Mouse (Mus musculus): ENCODE results near the gene Ces1c.

Gene Ces1c

DNA sequence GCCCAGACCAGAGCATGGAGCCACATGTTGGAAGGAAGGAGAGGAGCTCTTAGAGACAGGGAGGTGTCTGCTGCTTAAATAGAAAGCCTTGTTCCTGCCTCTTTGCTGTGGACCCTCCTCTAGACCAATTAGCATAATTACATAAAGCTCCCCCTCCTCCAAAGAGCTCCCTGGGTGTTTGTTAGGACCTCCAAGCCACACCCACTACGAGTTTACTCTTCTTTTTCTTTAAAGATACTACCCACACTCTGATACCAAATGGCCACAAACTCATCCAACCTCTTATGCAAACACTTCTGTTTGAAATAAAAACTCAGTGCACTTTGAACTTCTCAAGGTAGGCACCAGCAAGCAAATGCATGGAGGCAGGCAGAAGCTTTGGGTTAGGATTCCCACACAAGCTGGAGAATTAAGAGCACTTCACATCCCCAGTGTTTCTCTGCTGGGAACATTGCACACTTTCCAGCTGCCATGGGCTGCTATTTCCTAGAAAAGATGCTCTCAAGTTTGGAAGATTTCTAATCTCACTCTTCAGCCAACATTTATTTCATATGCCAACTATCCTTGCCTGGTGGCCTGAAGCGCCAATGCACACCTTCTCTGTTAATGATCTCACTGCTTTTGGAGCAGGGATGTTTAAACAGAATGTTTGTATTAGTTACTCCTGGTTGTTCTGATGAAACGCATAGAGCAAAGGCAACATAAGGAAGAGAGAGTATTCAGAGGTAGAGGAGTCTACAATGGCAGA, at the start of gene Ces1c:
Gene Ces1c (minus strand): TSS at position 51 of the 748 bp plus-strand sequence.
- no peak for DNase-seq

DNA sequence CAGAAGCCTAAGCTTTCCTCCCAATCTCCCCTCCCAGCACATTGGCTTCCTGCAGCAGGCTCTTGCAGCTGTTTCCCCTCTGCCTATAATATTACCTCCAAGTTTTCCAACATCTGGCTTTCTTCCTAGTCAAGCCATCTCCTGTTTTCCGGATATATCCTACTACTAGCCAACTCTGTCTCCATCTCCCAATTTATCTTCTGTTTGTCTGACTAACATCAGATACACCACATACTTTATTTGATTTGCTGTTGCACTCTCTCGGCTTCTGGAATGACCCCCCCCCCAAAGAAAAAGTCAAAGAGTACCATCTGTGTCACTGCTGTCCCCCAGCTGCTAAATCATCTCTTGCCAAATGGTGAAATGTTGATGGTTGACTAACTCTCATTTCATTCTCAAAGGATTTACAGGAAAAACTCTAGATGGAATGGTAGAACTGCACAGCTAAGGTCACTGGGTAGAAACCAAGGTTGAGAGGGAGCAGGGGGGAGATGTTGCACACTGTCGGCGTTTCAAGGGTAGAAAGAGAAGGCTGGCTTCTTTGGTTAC, 49.6 kb upstream of the Ces1c start:
- DNase-seq, result no peak

DNA sequence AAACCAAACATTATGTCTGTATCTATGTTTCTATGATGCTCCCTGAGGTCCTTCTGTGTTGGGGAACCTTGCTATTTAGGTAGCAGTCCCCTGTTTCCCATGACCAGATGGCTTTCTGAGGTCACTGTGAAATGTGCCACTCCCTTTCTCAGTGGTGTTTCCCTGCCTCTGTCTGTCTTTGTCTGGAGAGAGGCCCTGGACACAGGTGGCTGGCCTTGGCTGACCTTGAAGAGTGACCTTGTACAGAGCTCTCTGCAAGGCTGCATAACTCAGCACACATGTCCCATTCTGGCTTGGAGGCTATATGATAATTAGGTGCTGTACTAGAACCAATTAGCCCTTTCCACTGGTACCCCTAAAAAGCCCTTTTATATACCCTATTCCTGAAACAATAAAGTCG, 45.5 kb upstream of the Ces1c start:
- DNase-seq, result no peak

DNA sequence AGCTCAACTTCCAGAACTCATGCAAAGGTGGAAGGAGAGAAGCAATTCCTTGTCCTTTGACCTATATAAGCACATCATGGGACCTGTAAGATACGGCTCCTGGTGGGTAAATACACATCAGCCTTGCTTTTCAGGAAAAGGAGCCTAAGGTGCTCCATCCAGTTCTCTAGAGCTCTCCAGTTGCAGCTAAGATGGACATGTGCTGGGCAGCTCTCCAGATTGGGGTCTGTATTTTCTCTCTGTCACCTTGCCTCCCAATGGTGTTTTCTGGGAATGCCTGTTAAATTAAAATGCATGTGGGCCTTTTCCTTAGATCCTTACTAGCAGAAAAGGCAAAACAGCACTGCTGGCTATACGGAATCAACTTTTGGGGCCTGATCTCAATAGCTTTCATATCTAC, 43.5 kb upstream of the Ces1c start:
- no peak for DNase-seq

DNA sequence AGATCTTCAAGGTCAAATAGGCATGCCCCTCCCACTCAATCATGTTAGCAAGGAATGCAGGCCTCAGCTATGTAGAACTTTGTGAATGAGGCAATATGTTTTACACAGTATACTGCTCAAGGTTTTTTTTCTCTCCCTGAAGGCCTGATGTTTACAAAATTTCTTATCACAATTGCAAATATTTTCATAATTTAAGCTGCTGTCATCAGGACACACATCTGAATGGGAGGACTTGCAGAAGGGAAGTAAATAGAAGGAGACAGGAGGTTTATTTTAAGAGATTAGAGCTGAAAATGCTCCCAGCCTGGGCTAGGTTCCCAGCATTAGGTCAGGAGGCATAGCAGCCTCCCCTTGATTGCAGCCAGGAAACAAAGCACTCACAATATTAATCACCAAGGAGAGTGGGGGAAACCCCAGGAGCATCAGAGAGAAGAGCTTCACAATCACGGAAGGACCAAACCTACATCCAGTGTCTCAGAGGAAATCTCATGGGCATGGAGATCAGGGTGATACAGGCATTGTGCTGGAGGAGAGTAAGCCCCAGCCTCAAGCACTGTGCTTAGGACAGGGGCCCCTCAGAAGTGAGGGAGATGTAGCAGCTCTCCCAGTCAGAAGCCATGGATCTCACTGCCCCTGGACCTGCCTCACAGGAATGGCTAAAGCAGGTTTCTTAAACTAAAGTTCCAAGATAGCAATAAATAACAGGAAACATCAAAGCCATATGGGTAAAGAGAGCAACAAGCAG, 40.9 kb upstream of the Ces1c start:
- DNase-seq, result no peak

DNA sequence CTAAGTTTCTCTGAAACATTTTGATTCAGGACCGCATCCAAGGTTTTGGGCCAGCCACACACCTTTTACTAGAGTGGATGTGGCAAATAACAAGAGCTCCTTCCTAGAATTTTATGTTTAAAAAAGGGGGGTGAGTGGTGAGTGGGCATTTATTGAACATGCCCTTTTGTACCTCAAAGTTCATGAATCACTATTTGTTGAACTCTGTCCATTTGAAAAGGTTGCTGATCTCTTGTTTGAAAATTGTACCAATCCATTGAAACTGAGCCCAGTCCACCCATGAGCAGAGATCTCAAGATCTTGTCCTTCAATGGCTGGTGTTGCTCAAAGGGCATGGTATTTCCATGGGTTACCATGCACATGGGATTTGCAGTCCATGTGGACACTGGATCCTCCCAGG, 32.3 kb upstream of the Ces1c start:
- no peak for DNase-seq

DNA sequence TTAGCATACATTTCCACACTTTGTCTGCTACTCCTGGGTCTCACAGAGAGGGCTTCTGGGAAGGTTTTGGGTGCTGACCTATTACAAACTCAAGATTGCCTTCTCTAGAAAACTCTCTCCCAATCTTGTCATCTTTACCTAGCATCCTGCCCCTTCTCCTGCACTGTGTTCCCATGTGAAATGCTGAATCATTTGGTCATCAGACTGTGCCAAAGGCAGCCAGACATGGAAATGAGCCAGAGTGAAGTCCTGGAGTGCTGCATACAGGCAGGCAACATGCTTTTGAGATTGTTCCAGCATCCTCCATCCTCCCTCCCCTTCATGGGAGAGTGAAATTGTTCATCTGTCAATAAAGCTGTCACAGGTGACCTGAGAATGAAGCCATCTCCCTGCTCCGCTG, 20.3 kb upstream of the Ces1c start:
- no peak for DNase-seq

DNA sequence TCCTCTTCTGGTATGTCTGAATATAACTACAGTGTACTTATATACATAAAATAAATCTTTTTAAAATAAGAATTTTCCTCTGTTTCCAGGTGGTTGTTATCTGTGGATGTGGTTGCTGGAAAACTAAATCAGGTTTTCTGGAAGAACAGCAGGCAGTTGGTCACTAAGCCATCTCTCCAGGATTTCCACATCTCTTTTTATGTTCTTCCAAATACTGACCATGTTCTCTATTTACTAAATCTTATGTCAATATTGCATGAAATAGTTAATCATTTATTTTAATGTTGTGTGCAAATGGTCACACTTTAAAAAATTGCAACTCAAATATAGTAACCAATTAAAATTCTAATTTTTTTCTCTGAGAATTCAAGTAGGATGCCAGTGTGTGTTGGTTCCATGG, 16.2 kb upstream of the Ces1c start:
- DNase-seq, result no peak

DNA sequence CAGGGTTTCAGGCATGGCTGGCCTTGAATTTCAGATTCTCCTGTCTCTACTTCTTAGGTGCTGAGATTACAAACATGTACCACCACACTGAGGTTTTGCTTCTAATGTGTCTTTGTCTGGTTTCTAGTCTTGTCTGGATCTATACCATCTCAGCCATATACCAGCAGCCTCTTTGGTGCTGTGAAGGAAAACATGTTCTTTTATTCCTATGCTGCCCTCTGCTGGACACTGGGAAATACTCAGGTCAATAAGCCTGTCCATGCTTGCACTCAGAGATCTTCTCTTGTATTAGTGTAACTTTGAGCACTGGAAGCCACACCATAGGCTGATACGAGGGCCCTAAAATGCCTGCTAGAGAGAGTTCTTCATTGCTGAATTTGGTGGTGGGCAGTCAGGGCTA, 9.6 kb upstream of the Ces1c start:
- peak; percentile 26 for DNase-seq

DNA sequence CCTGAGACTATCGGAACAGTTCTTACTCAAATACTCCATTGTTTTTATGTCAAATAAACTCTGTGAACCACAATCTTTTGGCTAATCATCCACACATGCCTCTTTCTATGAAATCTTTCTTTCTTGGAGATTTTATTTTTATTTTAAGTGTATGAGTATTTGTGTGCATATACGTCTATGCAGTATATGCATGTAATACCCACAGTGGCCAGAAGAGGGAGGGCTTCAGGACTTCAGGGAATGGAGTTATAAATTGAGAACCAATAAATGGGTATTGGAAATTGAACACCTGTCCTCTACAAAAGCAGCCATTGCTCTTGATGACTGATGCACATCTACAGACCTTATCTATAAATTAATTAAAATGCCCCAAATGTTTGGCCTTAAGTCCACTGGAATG, 1.1 kb upstream of the Ces1c start:
- DNase-seq, result no peak

DNA sequence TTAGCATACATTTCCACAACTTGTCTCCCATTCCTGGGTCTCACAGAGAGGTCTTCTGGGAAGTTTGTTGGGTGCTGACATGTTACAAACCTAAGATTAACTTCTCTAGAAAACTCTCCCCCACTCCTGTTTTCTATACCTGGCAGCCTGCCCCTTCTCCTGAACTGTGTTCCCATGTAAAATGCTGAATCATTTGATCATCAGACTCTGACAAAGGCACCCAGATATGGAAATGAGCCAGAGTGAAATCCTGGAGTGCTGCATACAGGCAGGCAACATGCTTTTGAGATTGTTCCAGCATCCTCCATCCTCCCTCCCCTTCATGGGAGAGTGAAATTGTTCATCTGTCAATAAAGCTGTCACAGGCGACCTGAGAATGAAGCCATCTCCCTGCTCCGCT, 4.6 kb downstream of the Ces1c start:
- DNase-seq, result no peak

DNA sequence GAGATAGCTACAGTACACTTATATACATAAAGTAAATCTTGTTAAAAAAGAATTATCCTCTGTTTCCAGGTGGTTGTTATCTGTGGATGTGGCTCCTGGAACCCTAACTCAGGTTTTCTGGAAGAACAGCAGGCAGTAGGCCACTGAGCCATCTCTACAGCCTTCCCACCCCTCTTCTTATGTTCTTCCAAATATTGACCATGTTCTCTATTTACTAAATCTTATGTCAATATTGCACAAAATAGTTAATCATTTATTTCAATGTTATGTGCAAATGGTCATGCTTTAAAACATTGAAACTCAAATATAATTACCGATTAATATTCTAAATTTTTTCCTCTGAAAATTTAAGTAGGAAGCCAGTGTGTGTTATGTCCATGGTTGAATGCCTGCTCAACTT, 9.1 kb downstream of the Ces1c start:
- DNase-seq, result no peak

DNA sequence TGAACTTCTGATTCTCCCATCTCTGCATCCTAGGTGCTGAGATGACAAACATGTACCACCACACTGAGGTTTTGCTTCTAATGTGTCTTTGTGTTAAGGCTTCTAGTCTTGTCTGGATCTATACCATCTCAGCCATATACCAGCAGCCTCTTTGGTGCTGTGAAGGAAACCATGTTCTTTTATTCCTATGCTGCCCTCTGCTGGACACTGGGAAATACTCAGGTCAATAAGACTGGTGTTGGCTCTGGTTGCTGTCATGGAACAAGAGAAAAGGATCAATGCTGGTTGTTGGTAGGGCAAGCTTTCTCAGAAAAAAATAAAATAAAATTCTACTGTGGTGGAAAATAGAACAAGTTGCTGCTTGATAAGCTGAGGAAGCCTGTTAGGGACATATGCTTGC, 35.7 kb downstream of the Ces1c start:
- peak; percentile 14 for DNase-seq

DNA sequence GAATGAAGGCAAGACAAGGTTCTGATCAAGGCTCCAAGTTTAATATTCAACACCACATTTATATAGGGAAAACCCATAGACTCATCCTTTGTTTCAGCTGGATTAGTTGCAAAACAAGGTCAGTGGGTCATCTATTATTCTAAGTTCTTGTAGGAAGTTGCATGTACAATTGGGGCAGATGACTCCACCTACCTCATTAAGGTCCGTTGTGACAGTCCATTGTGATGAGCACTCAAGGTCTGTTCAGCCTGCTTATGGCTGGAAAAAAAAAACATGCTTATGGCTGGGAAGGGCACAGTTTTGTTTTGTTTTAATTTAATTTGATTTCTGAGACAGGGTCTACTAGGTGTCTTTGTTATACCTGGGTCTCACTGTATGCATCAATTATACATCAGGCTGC, 39.8 kb downstream of the Ces1c start:
- DNase-seq, result no peak

DNA sequence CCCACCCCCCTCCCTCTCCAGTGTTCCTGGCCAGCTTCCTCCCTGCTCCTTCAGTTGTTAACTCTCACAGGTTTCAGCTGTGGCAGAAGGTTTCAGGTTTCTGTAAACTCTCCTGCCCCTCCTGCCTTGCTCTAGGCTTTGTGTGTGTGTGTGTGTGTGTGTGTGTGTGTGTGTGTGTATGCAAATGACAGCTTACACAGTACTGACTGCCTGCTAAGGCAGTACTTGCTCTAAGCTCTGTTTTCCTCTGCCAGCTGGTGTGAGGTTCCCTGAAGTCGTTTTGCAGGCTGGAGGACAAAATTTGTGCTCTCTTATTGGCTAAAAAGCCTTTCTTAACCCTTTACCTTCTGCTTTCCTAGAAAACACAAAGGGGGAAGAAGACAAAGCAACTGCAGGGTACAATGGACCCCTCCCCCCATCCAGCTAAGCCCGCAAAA, 42.4 kb downstream of the Ces1c start:
- DNase-seq, result no peak

DNA sequence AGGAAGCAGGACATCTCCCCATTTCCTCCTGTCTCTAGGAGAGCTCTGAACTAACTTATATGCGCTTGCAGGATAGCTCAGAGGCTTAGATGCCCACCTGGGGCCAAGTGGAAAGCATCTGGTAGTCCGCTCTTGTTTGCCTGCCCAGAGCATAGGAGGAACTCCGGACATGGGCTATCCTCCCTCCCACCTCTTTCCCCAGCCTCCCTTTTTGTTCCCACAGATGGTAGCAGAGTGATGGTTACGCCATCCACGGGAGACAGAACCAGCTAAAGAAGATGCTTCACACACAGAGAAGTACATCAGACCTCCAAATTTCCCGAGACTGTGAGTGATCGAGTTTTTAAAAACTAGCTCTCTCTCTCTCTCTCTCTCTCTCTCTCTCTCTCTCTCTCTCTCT, 42.9 kb downstream of the Ces1c start:
- no peak for DNase-seq

DNA sequence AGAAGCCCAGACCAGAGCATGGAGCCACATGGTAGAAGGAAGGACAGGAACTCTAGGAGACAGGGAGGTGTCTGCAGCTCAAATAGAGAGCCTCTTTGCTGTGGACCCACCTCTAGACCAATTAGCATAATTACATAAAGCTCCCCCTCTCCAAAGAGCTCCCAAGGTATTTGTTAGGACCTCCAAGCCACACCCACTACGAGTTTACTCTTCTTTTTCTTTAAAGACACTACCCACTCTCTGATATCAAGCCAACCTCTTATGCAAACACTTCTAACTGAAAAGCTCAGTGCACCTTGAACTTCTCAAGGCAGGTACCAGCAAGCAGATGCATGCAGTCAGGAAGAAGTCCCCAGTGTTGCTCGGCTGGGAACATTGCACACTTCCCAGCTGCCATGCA, 51.2 kb downstream of the Ces1c start, which contains the start of gene Ces1b:
Gene Ces1b (minus strand): TSS at position 131 of the 400 bp plus-strand sequence.
- no peak for DNase-seq

DNA sequence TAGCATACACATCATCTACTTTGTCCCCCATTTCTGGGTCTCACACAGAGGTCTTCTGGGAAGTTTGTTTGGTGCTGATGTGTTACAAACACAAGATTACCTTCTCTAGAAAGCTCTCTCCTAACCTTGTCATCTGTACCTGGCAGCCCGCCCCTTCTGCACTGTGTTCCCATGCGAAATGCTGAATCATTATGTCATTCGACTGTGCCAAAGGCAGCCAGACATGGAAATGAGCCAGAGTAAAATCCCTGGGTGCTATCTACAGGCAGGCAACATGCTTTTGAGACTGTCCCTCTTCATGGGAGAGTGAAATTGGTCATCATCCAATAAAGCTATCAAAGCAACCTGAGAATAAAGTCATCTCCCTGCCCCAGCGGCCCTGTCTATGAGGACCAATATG, 55.8 kb downstream of the Ces1c start:
- no peak for DNase-seq

DNA sequence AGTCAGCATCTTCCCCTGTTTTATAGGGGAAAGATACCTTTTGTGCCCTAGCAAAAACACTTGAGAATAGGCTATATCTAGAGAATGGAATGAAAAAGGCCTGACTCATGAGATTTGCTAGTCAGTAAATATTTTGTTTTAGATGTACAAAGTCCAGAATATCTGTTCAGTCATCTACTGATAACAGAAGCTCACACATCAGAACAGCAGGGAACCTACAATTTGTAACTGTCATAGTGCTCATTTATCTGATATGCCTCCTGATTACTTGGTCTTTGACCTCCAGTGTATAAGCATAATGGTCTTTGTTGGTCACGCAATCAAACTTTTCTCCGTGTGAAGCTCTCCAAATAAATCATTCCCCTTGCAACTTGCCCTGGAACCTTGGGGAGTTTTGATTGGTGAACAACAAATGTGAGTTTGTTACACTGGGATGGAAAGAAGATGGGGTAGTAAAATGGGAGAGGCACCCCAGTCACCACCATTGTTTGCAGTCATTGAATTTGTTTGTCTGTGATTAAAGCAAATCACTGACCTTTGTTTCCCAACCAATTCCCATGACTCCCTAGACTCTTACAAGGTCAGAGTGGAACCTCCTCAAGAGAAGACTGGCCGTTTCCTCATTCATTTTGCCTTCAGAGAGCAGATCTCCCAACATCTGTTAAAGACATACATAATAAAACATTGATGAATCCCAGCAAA, 67.5 kb downstream of the Ces1c start:
- DNase-seq, result no peak

DNA sequence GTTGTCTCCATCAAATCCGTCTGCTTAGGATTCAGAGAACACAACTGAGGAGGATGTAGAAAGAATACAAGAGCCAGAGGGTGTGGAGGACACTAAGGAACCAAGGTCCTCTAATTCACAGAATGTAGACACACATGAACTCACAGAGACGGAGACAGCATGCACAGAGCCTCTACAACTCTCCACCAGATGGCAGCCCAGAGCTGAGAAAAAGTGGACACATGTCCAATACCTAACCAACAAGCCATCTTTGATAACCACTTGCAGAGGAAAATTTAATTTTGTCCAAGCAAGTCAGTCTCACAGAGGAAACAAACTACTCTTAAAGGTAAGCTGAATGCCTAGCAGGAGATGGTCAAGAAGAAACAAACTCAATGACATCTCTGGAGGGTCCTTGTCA, 71.9 kb downstream of the Ces1c start:
- peak; percentile 69 for DNase-seq

DNA sequence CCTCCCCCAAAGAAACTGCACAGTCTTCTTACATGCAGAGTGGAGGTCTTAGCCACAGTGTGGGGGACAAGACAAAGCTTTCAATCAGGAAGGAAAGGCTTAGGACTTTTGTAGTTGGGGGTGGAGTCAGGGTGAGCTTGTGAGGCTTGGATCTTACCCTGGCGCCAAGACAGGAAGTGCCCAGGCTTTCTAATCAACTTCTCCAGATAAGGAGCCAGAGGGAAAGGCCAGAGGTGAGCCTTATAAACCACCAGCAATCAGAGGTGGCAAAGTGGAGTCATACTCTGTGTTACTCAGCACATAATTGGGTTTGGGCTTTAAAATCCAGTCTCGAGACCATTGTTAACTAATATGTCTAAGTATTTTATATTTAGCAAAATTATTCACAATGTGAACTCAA, 75.8 kb downstream of the Ces1c start:
- no peak for DNase-seq

All from right cerebral cortex, postnatal 4 days (tissue).